Mouse (Mus musculus) adrenal gland, postnatal 10 days (tissue): ENCODE measurements around the gene Slc15a1. TPM values are rescaled to one million over a fixed set of nuclear protein-coding genes. Genes with fewer than 3 reads are reported as not detected.

Experiments used
- total RNA-seq, 2 experiments: library from RNA; stranded (reverse); gene quantifications; 2 replicates each; pipeline ENCODE4 v1.2.3; 2021

The Slc15a1 gene
- total RNA-seq, 2 experiments from 2014 or later: 0.09 to 0.36 TPM

Other genes starting within 250 kb of the Slc15a1 start
- 10 to 100 TPM; 82.8 to 91.1 TPM for gene Stk24, start 125.2 kb downstream of the Slc15a1 start, total RNA-seq